Mouse (Mus musculus) layer of hippocampus, postnatal 10 days (tissue): Measurements from ENCODE around the gene Serinc5. TPM values are rescaled to one million over a fixed set of nuclear protein-coding genes. Genes with fewer than 3 reads are reported as not detected.
"Not testable (repeated sequence)": the region's sequence is repeated elsewhere in the genome, so short reads cannot be mapped to it uniquely, and the experiment has no call there.

Experiments used
- DNase-seq, 2 experiments: peaks; one replicate each; pipeline ENCODE4 v3.0.0; 2021; ENCODE audit warnings: low spot score in 2 of 2
- total RNA-seq, 2 experiments: library from RNA; stranded (reverse); gene quantifications; 2 replicates each; pipeline ENCODE4 v1.2.3; 2021

The Serinc5 gene
- total RNA-seq, 2 experiments from 2014 or later = 62.1 to 63.3 TPM

- no peak for DNase-seq
Observed at GRCm38 (mm10) chr13:92662555-92663286, 51.8 kb downstream of the Serinc5 start.

- DNase-seq = no peak
Observed at GRCm38 (mm10) chr13:92665008-92665407, 54.1 kb downstream of the Serinc5 start.

- no peak for DNase-seq
Observed at GRCm38 (mm10) chr13:92668214-92668985, 57.5 kb downstream of the Serinc5 start.

- no peak for DNase-seq
Observed at GRCm38 (mm10) chr13:92671727-92672126, 60.8 kb downstream of the Serinc5 start.

GRCm38 (mm10) chr13:92674676-92675075 is 63.8 kb downstream of the Serinc5 start:
- DNase-seq = no peak

GRCm38 (mm10) chr13:92675308-92675707 is 64.4 kb downstream of the Serinc5 start:
- DNase-seq = no peak

GRCm38 (mm10) chr13:92675897-92676584 is 65.2 kb downstream of the Serinc5 start:
- DNase-seq = no peak

- no peak for DNase-seq
Observed at GRCm38 (mm10) chr13:92677656-92678055, 66.8 kb downstream of the Serinc5 start.

- no peak for DNase-seq
Observed at GRCm38 (mm10) chr13:92679661-92680060, 68.8 kb downstream of the Serinc5 start.

- DNase-seq = no peak
Observed at GRCm38 (mm10) chr13:92681541-92681940, 70.7 kb downstream of the Serinc5 start.

- DNase-seq = no peak
Observed at GRCm38 (mm10) chr13:92682833-92683232, 71.9 kb downstream of the Serinc5 start.

GRCm38 (mm10) chr13:92683464-92683863 is 72.6 kb downstream of the Serinc5 start:
- DNase-seq = no peak

GRCm38 (mm10) chr13:92684310-92684709 is 73.4 kb downstream of the Serinc5 start:
- no peak for DNase-seq

GRCm38 (mm10) chr13:92685273-92685672 is 74.4 kb downstream of the Serinc5 start:
- DNase-seq = no peak

GRCm38 (mm10) chr13:92687151-92687550 is 76.3 kb downstream of the Serinc5 start:
- DNase-seq = not testable (repeated sequence)

- no peak for DNase-seq
Observed at GRCm38 (mm10) chr13:92689061-92689460, 78.2 kb downstream of the Serinc5 start.

- DNase-seq = no peak
Observed at GRCm38 (mm10) chr13:92693866-92694550, 83.1 kb downstream of the Serinc5 start.

GRCm38 (mm10) chr13:92696491-92696939 is 85.6 kb downstream of the Serinc5 start:
- peak; percentile 21 to 37 for DNase-seq

- no peak for DNase-seq
Observed at GRCm38 (mm10) chr13:92697141-92697540, 86.2 kb downstream of the Serinc5 start.

- DNase-seq = no peak
Observed at GRCm38 (mm10) chr13:92698781-92699180, 87.9 kb downstream of the Serinc5 start.

- DNase-seq = no peak
Observed at GRCm38 (mm10) chr13:92699395-92699794, 88.5 kb downstream of the Serinc5 start.
